Mouse (Mus musculus) spleen, postnatal 10 days (tissue): ENCODE data around the gene Lsm12.

Experiments
- DNase-seq, 2 experiments: peaks; one replicate each; pipeline ENCODE4 v3.0.0; 2021 to 2022; ENCODE audit warnings: low spot score in 2 of 2

Lsm12 gene

GRCm38 (mm10) chr11:102184646-102185495 is at the start of gene Lsm12:
Gene Lsm12, minus strand, starts transcription at chr11:102185296.
- peak; percentile 99 for DNase-seq

- DNase-seq = peak; percentile 84 to 97
Measured at GRCm38 (mm10) chr11:102230006-102230741, 45.1 kb upstream of the Lsm12 start, which contains the start of gene Hdac5. Gene Hdac5, minus strand, starts transcription at chr11:102230166.

GRCm38 (mm10) chr11:102229331-102229953 is 44.3 kb upstream of the Lsm12 start:
- DNase-seq = peak; percentile 38 to 48

- DNase-seq = no peak
Measured at GRCm38 (mm10) chr11:102228646-102229268, 43.7 kb upstream of the Lsm12 start.

- DNase-seq = no peak
Measured at GRCm38 (mm10) chr11:102228191-102228545, 43.1 kb upstream of the Lsm12 start.

GRCm38 (mm10) chr11:102227270-102228190 is 42.4 kb upstream of the Lsm12 start:
- DNase-seq = no peak

- no peak for DNase-seq
Measured at GRCm38 (mm10) chr11:102226067-102226978, 41.2 kb upstream of the Lsm12 start.

- DNase-seq = no peak
Measured at GRCm38 (mm10) chr11:102225221-102225620, 40.1 kb upstream of the Lsm12 start.

GRCm38 (mm10) chr11:102224686-102225085 is 39.6 kb upstream of the Lsm12 start:
- no peak for DNase-seq

GRCm38 (mm10) chr11:102223166-102223565 is 38.1 kb upstream of the Lsm12 start:
- DNase-seq = peak; percentile 51 to 79

- no peak for DNase-seq
Measured at GRCm38 (mm10) chr11:102221954-102222351, 36.9 kb upstream of the Lsm12 start.

- DNase-seq = no peak
Measured at GRCm38 (mm10) chr11:102221243-102221953, 36.3 kb upstream of the Lsm12 start.

GRCm38 (mm10) chr11:102220451-102220850 is 35.4 kb upstream of the Lsm12 start:
- no peak for DNase-seq

GRCm38 (mm10) chr11:102219994-102220346 is 34.9 kb upstream of the Lsm12 start:
- DNase-seq = no peak

- no peak for DNase-seq
Measured at GRCm38 (mm10) chr11:102219247-102219993, 34.3 kb upstream of the Lsm12 start.

- peak; percentile 47 to 80 for DNase-seq
Measured at GRCm38 (mm10) chr11:102218783-102219182, 33.7 kb upstream of the Lsm12 start.

GRCm38 (mm10) chr11:102217876-102218430 is 32.9 kb upstream of the Lsm12 start:
- no peak for DNase-seq

- DNase-seq = no peak
Measured at GRCm38 (mm10) chr11:102217396-102217795, 32.3 kb upstream of the Lsm12 start.
